Mouse (Mus musculus) hindbrain, embryonic 12.5 days (tissue): ENCODE results near the gene Cul9. TPM values are rescaled to one million over a fixed set of nuclear protein-coding genes. Genes with fewer than 3 reads are reported as not detected.
A peak's percentile ranks its signal among the peaks of the same experiment; 100 is the strongest.
"Not testable (repeated sequence)": the region's sequence is repeated elsewhere in the genome, so short reads cannot be mapped to it uniquely, and the experiment has no call there.

Experiments
- ATAC-seq: fragments of 200-750 bp; cut with Nextera tagmentation; 2 replicates; pipeline ENCODE4 v1.8.0; 2017; ENCODE audit warnings: moderate TSS enrichment; ENCODE audit not compliant: low FRiP score
- H3K27ac ChIP-seq: fragments of 300-500 bp; sonication (generic); 2 replicates; pipeline ENCODE4 v1.5.1; 2016; ENCODE audit warnings: mild to moderate bottlenecking
- H3K27me3 ChIP-seq: fragments of 300-500 bp; sonication (generic); 2 replicates; pipeline ENCODE4 v1.6.1; 2016; ENCODE audit warnings: mild to moderate bottlenecking
- H3K36me3 ChIP-seq: fragments of 300-500 bp; sonication (generic); 2 replicates; pipeline ENCODE4 v1.6.1; 2016; ENCODE audit warnings: mild to moderate bottlenecking
- H3K4me1 ChIP-seq: fragments of 300-500 bp; sonication (generic); 2 replicates; pipeline ENCODE4 v1.6.1; 2016
- H3K4me2 ChIP-seq: fragments of 300-500 bp; sonication (generic); replicated peaks from 2 replicates; pipeline ENCODE4 v1.6.1; 2016; ENCODE audit warnings: mild to moderate bottlenecking
- H3K4me3 ChIP-seq: fragments of 300-500 bp; sonication (generic); 2 replicates; pipeline ENCODE4 v1.5.1; 2016; ENCODE audit warnings: mild to moderate bottlenecking
- H3K9ac ChIP-seq: fragments of 300-500 bp; sonication (generic); 2 replicates; pipeline ENCODE4 v1.6.1; 2016; ENCODE audit warnings: mild to moderate bottlenecking, moderate library complexity
- H3K9me3 ChIP-seq: fragments of 300-500 bp; sonication (generic); replicated peaks from 2 replicates; pipeline ENCODE4 v1.6.1; 2016; ENCODE audit warnings: mild to moderate bottlenecking
- WGBS: fragments of 180-500 bp; shearing (Covaris S2); methylation state at CpG from one replicate; pipeline ENCODE4 v1.1.7; 2016; 5-methylcytosine and 5-hydroxymethylcytosine counted together
- polyA plus RNA-seq: library from polyadenylated mRNA; unstranded; fragments of >200 nt; fragmentation: Nextera tagmentation; extraction: Ambion mirVana; gene quantifications from 2 replicates; pipeline ENCODE4 v1.2.1, GENCODE M21; 2016

Gene Cul9
- polyA plus RNA-seq, 1 experiment from 2014 or later, result 14.9 TPM

GRCm38 (mm10) chr17:46574535-46574934 is 28.3 kb upstream of the Cul9 start:
- no peaks in the 10 kb centered on the region for H3K4me1 ChIP-seq
- H3K36me3 ChIP-seq, result peaks cover 89% of the 10 kb centered on the region
- H3K27me3 ChIP-seq, result no peaks in the 10 kb centered on the region
- H3K9ac ChIP-seq, result no peak overlapping the region
- H3K4me2 ChIP-seq, result no peak overlapping the region
- no peak for ATAC-seq
- WGBS, result 93% methylated on average over 7 of the region's 7 CpGs
- H3K27ac ChIP-seq, result no peak overlapping the region
- H3K9me3 ChIP-seq, result no peaks in the 10 kb centered on the region
- H3K4me3 ChIP-seq, result no peak overlapping the region

GRCm38 (mm10) chr17:46571005-46571404 is 24.8 kb upstream of the Cul9 start:
- H3K9me3 ChIP-seq, result no peaks in the 10 kb centered on the region
- no peaks in the 10 kb centered on the region for H3K27me3 ChIP-seq
- no peak overlapping the region for H3K4me2 ChIP-seq
- no peak overlapping the region for H3K9ac ChIP-seq
- no peak overlapping the region for H3K4me3 ChIP-seq
- no peaks in the 10 kb centered on the region for H3K4me1 ChIP-seq
- 88% methylated on average over 11 of the region's 11 CpGs for WGBS
- H3K27ac ChIP-seq, result no peak overlapping the region
- no peak for ATAC-seq
- H3K36me3 ChIP-seq, result peaks cover 92% of the 10 kb centered on the region

- peaks cover 9% of the 10 kb centered on the region for H3K36me3 ChIP-seq
- ATAC-seq, result no peak
- H3K27ac ChIP-seq, result no peak overlapping the region
- WGBS, result 94% methylated on average over 6 of the region's 6 CpGs
- no peak overlapping the region for H3K9ac ChIP-seq
- no peak overlapping the region for H3K4me3 ChIP-seq
- no peaks in the 10 kb centered on the region for H3K9me3 ChIP-seq
- H3K4me1 ChIP-seq, result peaks cover 18% of the 10 kb centered on the region
- H3K27me3 ChIP-seq, result no peaks in the 10 kb centered on the region
- no peak overlapping the region for H3K4me2 ChIP-seq
Observed at GRCm38 (mm10) chr17:46559146-46559545, 13.0 kb upstream of the Cul9 start.

- Histone ChIP-seq H3K9me3 (no peaks in the 10 kb centered on the region), H3K4me2 (no peak overlapping the region), H3K27me3 (no peaks in the 10 kb centered on the region), H3K4me3 (no peak overlapping the region), H3K4me1 (peaks cover 27% of the 10 kb centered on the region), H3K27ac (no peak overlapping the region), H3K36me3 (no peaks in the 10 kb centered on the region), H3K9ac (no peak overlapping the region)
- no peak for ATAC-seq
- WGBS, result 81% methylated on average over 5 of the region's 5 CpGs
Observed at GRCm38 (mm10) chr17:46558151-46558550, 12.0 kb upstream of the Cul9 start.

- ATAC-seq, H3K36me3 ChIP-seq, H3K27me3 ChIP-seq, H3K9me3 ChIP-seq, H3K9ac ChIP-seq: not testable (repeated sequence)
- peak overlapping the region; percentile 88; the same call in 1 of the 2 replicates for H3K4me2 ChIP-seq
- peak overlapping the region; percentile 88; the same call in 1 of the 2 replicates for H3K27ac ChIP-seq
- H3K4me3 ChIP-seq, result 0 out of 2 replicates have a peak overlapping the region, but pooled peaks have one; percentile 99
- H3K4me1 ChIP-seq, result peaks cover 34% of the 10 kb centered on the region
Observed at GRCm38 (mm10) chr17:46557321-46557720, 11.1 kb upstream of the Cul9 start.

GRCm38 (mm10) chr17:46556584-46556945 is 10.4 kb upstream of the Cul9 start:
- peak; percentile 21 for ATAC-seq
- peaks cover 37% of the 10 kb centered on the region for H3K4me1 ChIP-seq
- H3K27me3 ChIP-seq, result no peaks in the 10 kb centered on the region
- 0% methylated on average over 11 of the region's 11 CpGs for WGBS
- peaks cover 4% of the 10 kb centered on the region; the same call in 1 of the 2 replicates for H3K36me3 ChIP-seq
- H3K9ac ChIP-seq, result peak overlapping the region; percentile 65
- H3K4me2 ChIP-seq, result peak overlapping the region; percentile 88
- peak overlapping the region; percentile 99 for H3K4me3 ChIP-seq
- no peaks in the 10 kb centered on the region for H3K9me3 ChIP-seq
- H3K27ac ChIP-seq, result peak overlapping the region; percentile 88

- peak within 1 kb of the TSS; percentile 99 for H3K4me3 ChIP-seq
- H3K9ac ChIP-seq, result peak within 1 kb of the TSS; percentile 99
- H3K27ac ChIP-seq, result peak within 1 kb of the TSS; percentile 96
- peak; percentile 94 for ATAC-seq
- no peaks in the 10 kb centered on the region for H3K27me3 ChIP-seq
- peaks cover 11% of the 10 kb centered on the region for H3K36me3 ChIP-seq
- H3K4me1 ChIP-seq, result peaks cover 37% of the 10 kb centered on the region
- WGBS, result under 1% methylated on average over 81 of the region's 87 CpGs
- H3K9me3 ChIP-seq, result no peaks in the 10 kb centered on the region
- peak within 1 kb of the TSS; percentile 88 for H3K4me2 ChIP-seq
Observed at GRCm38 (mm10) chr17:46555673-46556583, 9.7 kb upstream of the Cul9 start, which contains the start of gene Srf. Gene Srf, minus strand, starts transcription at chr17:46556175.

- peak overlapping the region; percentile 88 for H3K4me2 ChIP-seq
- peak overlapping the region; percentile 99 for H3K4me3 ChIP-seq
- under 1% methylated on average over 70 of the region's 75 CpGs for WGBS
- peak; percentile 5 for ATAC-seq
- peak overlapping the region; percentile 99 for H3K9ac ChIP-seq
- H3K4me1 ChIP-seq, result peaks cover 37% of the 10 kb centered on the region
- H3K27ac ChIP-seq, result peak overlapping the region; percentile 96
- H3K36me3 ChIP-seq, result peaks cover 19% of the 10 kb centered on the region
- H3K27me3 ChIP-seq, result no peaks in the 10 kb centered on the region
- H3K9me3 ChIP-seq, result no peaks in the 10 kb centered on the region
Observed at GRCm38 (mm10) chr17:46554977-46555672, 8.9 kb upstream of the Cul9 start.

- H3K27ac ChIP-seq, result peak overlapping the region; percentile 96
- WGBS, result 1% methylated on average over 11 of the region's 11 CpGs
Observed at GRCm38 (mm10) chr17:46554646-46554976, 8.4 kb upstream of the Cul9 start.

GRCm38 (mm10) chr17:46553926-46554325 is 7.7 kb upstream of the Cul9 start:
- Histone ChIP-seq H3K27me3 (no peaks in the 10 kb centered on the region), H3K4me1 (peaks cover 37% of the 10 kb centered on the region), H3K9ac (peak overlapping the region; percentile 57; the same call in 1 of the 2 replicates), H3K36me3 (peaks cover 28% of the 10 kb centered on the region), H3K9me3 (no peaks in the 10 kb centered on the region), H3K27ac (peak overlapping the region; percentile 84; the same call in 1 of the 2 replicates), H3K4me3 (peak overlapping the region; percentile 99), H3K4me2 (peak overlapping the region; percentile 88)
- WGBS, result 70% methylated on average over 3 of the region's 3 CpGs
- ATAC-seq, result no peak

More at GRCm38 (mm10) chr17:46554646-46554976, 8.4 kb upstream of the Cul9 start:
- Histone ChIP-seq H3K27me3 (no peaks in the 10 kb centered on the region), H3K9ac (peak overlapping the region; percentile 99), H3K36me3 (peaks cover 24% of the 10 kb centered on the region), H3K4me2 (peak overlapping the region; percentile 88), H3K4me1 (peaks cover 37% of the 10 kb centered on the region), H3K9me3 (no peaks in the 10 kb centered on the region), H3K4me3 (peak overlapping the region; percentile 99)
- no peak for ATAC-seq

GRCm38 (mm10) chr17:46553469-46553868 is 7.3 kb upstream of the Cul9 start:
- ATAC-seq, result no peak
- WGBS, result 44% methylated on average over 11 of the region's 11 CpGs
- H3K27ac ChIP-seq, result peak overlapping the region; percentile 84

GRCm38 (mm10) chr17:46552841-46553423 is 6.7 kb upstream of the Cul9 start:
- peak overlapping the region; percentile 57 for H3K9ac ChIP-seq
- peaks cover 38% of the 10 kb centered on the region for H3K36me3 ChIP-seq
- peak overlapping the region; percentile 88 for H3K4me2 ChIP-seq
- WGBS, result under 1% methylated on average over 24 of the region's 24 CpGs
- peak; percentile 71 for ATAC-seq
- peak overlapping the region; percentile 84 for H3K27ac ChIP-seq
- H3K9me3 ChIP-seq, result no peaks in the 10 kb centered on the region
- H3K4me3 ChIP-seq, result peak overlapping the region; percentile 36
- peaks cover 39% of the 10 kb centered on the region for H3K4me1 ChIP-seq
- peaks cover 4% of the 10 kb centered on the region for H3K27me3 ChIP-seq

More at GRCm38 (mm10) chr17:46553469-46553868, 7.3 kb upstream of the Cul9 start:
- Histone ChIP-seq H3K4me3 (peak overlapping the region; percentile 36), H3K9me3 (no peaks in the 10 kb centered on the region), H3K9ac (peak overlapping the region; percentile 57), H3K36me3 (peaks cover 32% of the 10 kb centered on the region), H3K27me3 (no peaks in the 10 kb centered on the region), H3K4me1 (peaks cover 39% of the 10 kb centered on the region), H3K4me2 (peak overlapping the region; percentile 88)
